ENCODE assay signal across 13 mouse cellular contexts in the genomic region with DNA sequence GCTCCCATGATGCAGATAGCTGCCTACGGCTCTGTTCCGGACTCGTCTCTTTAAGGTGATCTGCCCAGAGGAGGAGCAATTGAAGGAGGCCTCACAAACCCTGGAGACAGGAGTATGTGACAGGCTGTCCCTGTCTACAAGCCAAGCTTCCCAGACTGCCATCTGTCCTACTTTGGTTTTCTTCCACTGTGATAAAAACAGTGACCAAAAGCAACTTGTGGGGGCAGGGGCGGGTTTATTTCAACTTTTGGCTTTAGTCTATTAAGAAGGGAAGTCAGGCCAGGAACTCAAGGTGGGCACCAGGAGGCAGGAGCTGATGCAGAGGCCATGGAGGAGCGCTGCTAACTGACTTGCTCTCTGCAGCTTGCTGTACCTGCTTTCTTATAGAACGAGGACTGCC.
DNase-seq lines count a peak whose midpoint lies in the region; ATAC-seq and TF ChIP-seq lines count a peak whose summit lies in the region.
"Had no signal": no experiment of that assay in that cellular context is flagged by ENCODE, and none has a peak within 500 bp of the region (broad histone marks: within the 10 kb centered on the region; RNA-seq: fewer than 3 reads in every experiment).

No protein-coding gene starts in this region.

- H3K9ac ChIP-seq in midbrain, embryonic 16.5 days (ENCODE audit: low read depth, low read length): no peak overlapping the region
- H3K9ac ChIP-seq in liver, embryonic 11.5 days (ENCODE audit: low read depth, low read length): no peak overlapping the region
- H3K9ac ChIP-seq: forebrain, embryonic 15.5 days; lung, embryonic 14.5 days; stomach, embryonic 15.5 days had no signal

- no peak for DNase-seq in midbrain, embryonic 10.5 days (ENCODE audit: low spot score)
- peak; percentile 75 to 81 for DNase-seq in cerebellum, adult 2 months
- peak; percentile 52 to 68 for DNase-seq in cerebellum, postnatal 36 days
- DNase-seq in left cerebral cortex, postnatal 25 days (ENCODE audit: low spot score in 2 of 2): peak; percentile 32 to 67
- DNase-seq in liver, embryonic 11.5 days (ENCODE audit: low spot score): no peak
- no peak for DNase-seq in heart, postnatal 36 days
- DNase-seq in embryo, embryonic 10.5 days (ENCODE audit: low spot score): no peak
- DNase-seq: liver; lung, embryonic 14.5 days; thymus, postnatal 36 days had no signal

- H3K9me3 ChIP-seq in midbrain, embryonic 10.5 days (replicated peaks): no peaks in the 10 kb centered on the region
- H3K9me3 ChIP-seq in midbrain, embryonic 16.5 days (replicated peaks; ENCODE audit: control insufficient read depth, low read length, poor library complexity, severe bottlenecking): no peaks in the 10 kb centered on the region
- no peaks in the 10 kb centered on the region for H3K9me3 ChIP-seq in liver, embryonic 11.5 days (ENCODE audit: control insufficient read depth, low read length)
- H3K9me3 ChIP-seq: forebrain, embryonic 15.5 days; stomach, embryonic 15.5 days had no signal

- TF ChIP-seq CTCF in cerebellum, adult 2 months (IDR thresholded peaks at IDR 0.05; ENCODE audit: borderline replicate concordance, insufficient read depth, low read depth, low read length): no peak

- H3K27ac ChIP-seq in midbrain, embryonic 10.5 days (replicated peaks): peak overlapping the region; percentile 49; the same call in 1 of the 2 replicates
- H3K27ac ChIP-seq in midbrain, embryonic 16.5 days (ENCODE audit: low read length): no peak overlapping the region
- H3K27ac ChIP-seq in cerebellum, adult 2 months (ENCODE audit: insufficient read depth, low read length): no peak overlapping the region
- H3K27ac ChIP-seq in liver, embryonic 11.5 days (ENCODE audit: low read depth, low read length): no peak overlapping the region
- H3K27ac ChIP-seq: forebrain, embryonic 15.5 days had no signal

- 85% methylated on average over 6 of the region's 6 CpGs for WGBS in midbrain, embryonic 10.5 days
- 91% methylated on average over 6 of the region's 6 CpGs for WGBS in midbrain, embryonic 16.5 days
- WGBS in cerebellum, adult 2 months: 18% methylated on average over 6 of the region's 6 CpGs
- 71% methylated on average over 6 of the region's 6 CpGs for WGBS in liver, embryonic 11.5 days

- H3K36me3 ChIP-seq in midbrain, embryonic 10.5 days: no peaks in the 10 kb centered on the region
- no peaks in the 10 kb centered on the region for H3K36me3 ChIP-seq in midbrain, embryonic 16.5 days (ENCODE audit: control insufficient read depth, insufficient read depth, low read length)
- H3K36me3 ChIP-seq in liver, embryonic 11.5 days (ENCODE audit: control insufficient read depth, insufficient read depth, low read length): no peaks in the 10 kb centered on the region
- H3K36me3 ChIP-seq: forebrain, embryonic 15.5 days; stomach, embryonic 15.5 days had no signal

- intact Hi-C loops in left cerebral cortex, postnatal 25 days (cut with DNase I): loop anchor here (2.0 kb wide), 1 partner anchor 44 kb away; no protein-coding TSS in a partner anchor
- intact Hi-C loops in heart, postnatal 36 days (cut with DNase I): no loop called here

- H3K27me3 ChIP-seq in midbrain, embryonic 10.5 days (ENCODE audit: low read depth, poor library complexity, severe bottlenecking): peaks cover 58% of the 10 kb centered on the region
- no peaks in the 10 kb centered on the region for H3K27me3 ChIP-seq in midbrain, embryonic 16.5 days (ENCODE audit: control insufficient read depth, insufficient read depth, low read depth, low read length)
- no peaks in the 10 kb centered on the region for H3K27me3 ChIP-seq in cerebellum, adult 2 months (ENCODE audit: control insufficient read depth, insufficient read depth, low read length)
- H3K27me3 ChIP-seq in liver, embryonic 11.5 days (replicated peaks; ENCODE audit: control insufficient read depth, insufficient read depth, low read length): no peaks in the 10 kb centered on the region; the same call in 1 of the 2 replicates
- H3K27me3 ChIP-seq: forebrain, embryonic 15.5 days; stomach, embryonic 15.5 days had no signal

- peaks cover 52% of the 10 kb centered on the region for H3K4me1 ChIP-seq in midbrain, embryonic 10.5 days
- H3K4me1 ChIP-seq in midbrain, embryonic 16.5 days (ENCODE audit: control insufficient read depth, insufficient read depth, low read length): no peaks in the 10 kb centered on the region; the same call in 1 of the 2 replicates
- peaks cover 8% of the 10 kb centered on the region for H3K4me1 ChIP-seq in cerebellum, adult 2 months (ENCODE audit: control insufficient read depth, insufficient read depth, low read length)
- peaks cover 15% of the 10 kb centered on the region for H3K4me1 ChIP-seq in liver, embryonic 11.5 days (replicated peaks; ENCODE audit: control insufficient read depth, insufficient read depth, low read length)

- no peak overlapping the region for H3K4me2 ChIP-seq in midbrain, embryonic 16.5 days (ENCODE audit: low read length)
- H3K4me2 ChIP-seq in liver, embryonic 11.5 days: no peak overlapping the region
- H3K4me2 ChIP-seq: forebrain, embryonic 15.5 days; lung, embryonic 14.5 days; stomach, embryonic 15.5 days had no signal

- no peak overlapping the region for H3K4me3 ChIP-seq in midbrain, embryonic 10.5 days
- H3K4me3 ChIP-seq in midbrain, embryonic 16.5 days (ENCODE audit: low read depth, low read length): no peak overlapping the region
- no peak overlapping the region for H3K4me3 ChIP-seq in cerebellum, adult 2 months (replicated peaks; ENCODE audit: insufficient read depth, low read depth, low read length)
- H3K4me3 ChIP-seq in liver, embryonic 11.5 days (ENCODE audit: low read depth, low read length): no peak overlapping the region
- H3K4me3 ChIP-seq: forebrain, embryonic 15.5 days; stomach, embryonic 15.5 days had no signal

- no peak for TF ChIP-seq POLR2A in cerebellum, adult 2 months (IDR thresholded peaks at IDR 0.05; ENCODE audit: borderline replicate concordance, insufficient read depth, low read length)

- no peak for ATAC-seq in midbrain, embryonic 16.5 days
- ATAC-seq in liver, embryonic 11.5 days (replicated peaks; ENCODE audit: low FRiP score): no peak
- ATAC-seq: forebrain, embryonic 15.5 days had no signal

Comparison
In these comparisons a context has a peak if more than half of its experiments do, and no peak if none do; other contexts are left out.
1. DNase-seq: peak in cerebellum, adult 2 months (2 of 2), cerebellum, postnatal 36 days (2 of 2) and left cerebral cortex, postnatal 25 days (2 of 2); none in midbrain, embryonic 10.5 days (single experiment), liver, embryonic 11.5 days (single experiment), heart, postnatal 36 days (0 of 2) and embryo, embryonic 10.5 days (single experiment).